Mouse (Mus musculus) forebrain, embryonic 14.5 days (tissue): ENCODE measurements at regions not wholly inside any gene's neighbourhood (a gene's known extent, or its start where the extent isn't known, plus 50 kb on each side); places are given as distances from the start of the nearest gene placed in this dataset.
"Not testable (repeated sequence)": the region's sequence is repeated elsewhere in the genome, so short reads cannot be mapped to it uniquely, and the experiment has no call there.

Source experiments
- ATAC-seq: fragments of 200-750 bp; cut with Nextera tagmentation; 2 replicates; pipeline ENCODE4 v1.8.0; 2017; ENCODE audit warnings: mild to moderate bottlenecking, moderate library complexity
- DNase-seq: peaks from one replicate; pipeline ENCODE4 v3.0.0-alpha.2; 2015; ENCODE audit warnings: low spot score
- H3K27ac ChIP-seq: fragments of 300-500 bp; sonication (generic); 2 replicates; pipeline ENCODE4 v1.5.1; 2014; ENCODE audit warnings: low read depth, mild to moderate bottlenecking, control low read depth, low read length, moderate library complexity
- H3K27me3 ChIP-seq: fragments of 300-500 bp; sonication (generic); replicated peaks from 2 replicates; pipeline ENCODE4 v1.6.1; 2014; ENCODE audit warnings: low read length, control low read depth, mixed read lengths; ENCODE audit not compliant: control insufficient read depth, insufficient read depth
- H3K36me3 ChIP-seq: fragments of 300-500 bp; sonication (generic); 2 replicates; pipeline ENCODE4 v1.6.1; 2014; ENCODE audit warnings: low read length, control low read depth; ENCODE audit not compliant: control insufficient read depth, insufficient read depth
- H3K4me1 ChIP-seq: fragments of 300-500 bp; sonication (generic); 2 replicates; pipeline ENCODE4 v1.6.1; 2014; ENCODE audit warnings: antibody characterized with exemption, low read length, control low read depth; ENCODE audit not compliant: control insufficient read depth, insufficient read depth
- H3K4me2 ChIP-seq: fragments of 300-500 bp; sonication (generic); 2 replicates; pipeline ENCODE4 v1.6.1; 2014; ENCODE audit warnings: mild to moderate bottlenecking, control low read depth, low read length
- H3K4me3 ChIP-seq: fragments of 300-500 bp; sonication (generic); 2 replicates; pipeline ENCODE4 v1.5.1; 2014; ENCODE audit warnings: low read depth, low read length, control low read depth
- H3K9ac ChIP-seq: fragments of 300-500 bp; sonication (generic); 2 replicates; pipeline ENCODE4 v1.6.1; 2014; ENCODE audit warnings: mild to moderate bottlenecking, low read length, control low read depth, moderate library complexity
- H3K9me3 ChIP-seq: fragments of 300-500 bp; sonication (generic); replicated peaks from 2 replicates; pipeline ENCODE4 v1.6.1; 2016; ENCODE audit warnings: low read length, control low read depth, mixed read lengths; ENCODE audit not compliant: control insufficient read depth
- WGBS: fragments of 180-500 bp; shearing (Covaris S2); extraction: QIAGEN DNeasy Blood & Tissue Kit; methylation state at CpG from one replicate; pipeline ENCODE4 v1.1.7; 2014; 5-methylcytosine and 5-hydroxymethylcytosine counted together

DNA sequence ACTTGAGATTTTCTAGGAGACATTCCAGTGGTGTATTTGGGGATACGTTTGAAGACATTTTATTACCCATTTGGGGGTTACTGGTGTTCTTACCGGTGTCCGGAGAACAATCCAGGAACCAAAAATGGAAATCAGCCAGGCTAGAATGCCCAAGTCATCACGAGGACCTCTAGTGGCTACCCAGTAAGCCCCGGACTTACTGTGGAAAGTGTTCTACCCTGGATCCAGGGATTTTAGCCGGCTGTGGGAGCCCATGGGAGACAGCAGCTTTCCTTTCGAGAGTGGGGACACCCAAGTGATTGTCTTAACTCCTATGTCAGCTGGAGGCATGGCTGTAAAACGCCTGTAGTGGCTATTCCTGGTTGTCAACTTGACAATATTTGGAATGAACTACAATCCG, 77.0 kb upstream of the Lemd2 start:
- no peak overlapping the region for H3K4me2 ChIP-seq
- no peak overlapping the region for H3K4me3 ChIP-seq
- H3K27ac ChIP-seq: no peak overlapping the region
- no peaks in the 10 kb centered on the region for H3K27me3 ChIP-seq
- WGBS: 83% methylated on average over 9 of the region's 9 CpGs
- H3K36me3 ChIP-seq: no peaks in the 10 kb centered on the region
- H3K4me1 ChIP-seq: no peaks in the 10 kb centered on the region
- no peak for DNase-seq
- no peak for ATAC-seq
- H3K9ac ChIP-seq: no peak overlapping the region
- H3K9me3 ChIP-seq: no peaks in the 10 kb centered on the region; the same call in 1 of the 2 replicates

DNA sequence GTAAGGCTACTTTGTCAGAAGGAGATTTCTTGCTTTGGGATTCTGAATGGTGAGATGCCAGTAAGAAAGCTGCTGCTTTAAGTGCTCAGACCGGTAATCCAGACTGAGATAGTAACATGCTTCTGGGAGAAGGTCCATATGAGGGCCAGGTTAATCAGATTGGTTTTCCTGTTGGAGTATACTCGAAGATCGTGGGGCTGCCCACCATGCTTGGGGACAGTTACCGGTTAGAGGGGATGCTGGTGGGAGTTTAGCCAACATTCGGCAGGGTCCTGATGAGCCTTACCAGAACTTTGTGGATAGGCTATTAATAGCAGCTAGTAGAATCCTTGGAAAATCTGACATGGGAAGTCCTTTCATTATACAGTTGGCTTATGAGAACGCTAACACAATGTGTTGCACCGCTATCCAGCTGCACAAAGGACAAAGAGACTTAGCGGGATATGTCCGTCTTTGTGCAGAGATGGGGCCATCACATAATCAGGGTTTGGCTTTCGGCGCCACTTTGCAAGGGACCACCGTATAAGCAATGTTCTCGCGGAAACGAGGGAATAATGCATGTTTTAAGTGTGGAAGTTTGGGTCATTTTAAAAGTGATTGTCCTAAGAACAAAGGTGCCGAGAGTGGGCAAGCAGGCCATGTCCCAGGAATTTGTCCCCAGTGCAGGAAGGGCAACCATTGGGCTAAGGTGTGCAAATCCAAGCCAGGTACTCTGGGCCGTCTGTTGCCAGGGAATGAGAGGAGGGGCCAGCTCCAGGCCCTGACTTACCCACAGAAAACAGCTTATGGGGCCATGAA, 75.4 kb upstream of the Lemd2 start:
- DNase-seq, ATAC-seq, H3K9ac ChIP-seq, H3K27ac ChIP-seq, H3K36me3 ChIP-seq, H3K4me3 ChIP-seq, H3K9me3 ChIP-seq, H3K4me2 ChIP-seq, H3K27me3 ChIP-seq, H3K4me1 ChIP-seq: not testable (repeated sequence)
- WGBS: 93% methylated on average over 17 of the region's 17 CpGs

DNA sequence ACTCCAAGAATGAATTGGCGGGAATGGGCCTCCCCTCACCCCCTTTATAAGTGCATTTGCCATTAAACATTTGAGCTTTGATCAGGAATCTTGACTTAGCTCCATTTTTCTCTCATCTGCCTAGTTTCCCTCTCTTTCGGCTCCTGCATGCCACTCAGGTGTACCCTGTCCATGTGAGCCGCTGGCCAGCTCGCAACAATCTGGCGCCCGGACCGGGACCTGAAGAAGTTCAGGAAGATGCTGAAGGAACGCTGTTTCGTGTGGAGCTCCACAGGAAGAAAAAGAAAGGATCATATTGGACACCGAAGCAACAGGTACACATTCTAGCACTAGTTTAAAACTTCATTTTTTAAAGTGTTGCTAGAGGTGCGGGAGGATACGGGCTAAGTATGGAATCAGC, 73.5 kb upstream of the Lemd2 start:
- not testable (repeated sequence) for H3K9me3 ChIP-seq, H3K27me3 ChIP-seq, DNase-seq, H3K9ac ChIP-seq, H3K36me3 ChIP-seq, H3K4me1 ChIP-seq, ATAC-seq, H3K27ac ChIP-seq, H3K4me2 ChIP-seq, H3K4me3 ChIP-seq
- WGBS: 95% methylated on average over 12 of the region's 12 CpGs

DNA sequence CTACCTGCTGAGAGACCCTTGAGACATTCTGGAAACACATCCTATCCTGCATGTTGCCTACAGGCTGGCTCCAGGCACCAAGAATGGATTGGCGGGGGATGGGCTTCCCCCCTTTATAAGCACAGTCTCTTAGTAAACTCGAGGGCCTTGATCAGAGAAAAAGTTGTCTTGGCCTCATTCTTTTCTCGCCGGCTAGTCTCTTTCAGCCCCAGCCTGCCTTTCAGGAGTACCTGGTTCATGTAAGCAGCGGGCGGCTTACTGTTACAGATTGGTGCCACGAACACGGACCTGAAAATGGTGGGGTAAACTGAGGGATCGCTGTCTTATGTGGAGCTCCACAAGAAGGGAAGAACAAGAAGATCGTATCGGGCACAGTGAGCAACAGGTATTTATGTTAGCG, 67.5 kb upstream of the Lemd2 start:
- 92% methylated on average over 12 of the region's 12 CpGs for WGBS
- H3K4me2 ChIP-seq, H3K27ac ChIP-seq, H3K9ac ChIP-seq, H3K36me3 ChIP-seq, H3K4me1 ChIP-seq, H3K4me3 ChIP-seq, H3K9me3 ChIP-seq, ATAC-seq, H3K27me3 ChIP-seq, DNase-seq: not testable (repeated sequence)

GRCm38 (mm10) chr17:27270776-27271175, 66.5 kb upstream of the Lemd2 start:
- WGBS: 96% methylated on average over 6 of the region's 8 CpGs
- H3K4me2 ChIP-seq, DNase-seq, H3K9me3 ChIP-seq, ATAC-seq, H3K4me3 ChIP-seq, H3K27ac ChIP-seq, H3K9ac ChIP-seq, H3K4me1 ChIP-seq, H3K36me3 ChIP-seq, H3K27me3 ChIP-seq: not testable (repeated sequence)

DNA sequence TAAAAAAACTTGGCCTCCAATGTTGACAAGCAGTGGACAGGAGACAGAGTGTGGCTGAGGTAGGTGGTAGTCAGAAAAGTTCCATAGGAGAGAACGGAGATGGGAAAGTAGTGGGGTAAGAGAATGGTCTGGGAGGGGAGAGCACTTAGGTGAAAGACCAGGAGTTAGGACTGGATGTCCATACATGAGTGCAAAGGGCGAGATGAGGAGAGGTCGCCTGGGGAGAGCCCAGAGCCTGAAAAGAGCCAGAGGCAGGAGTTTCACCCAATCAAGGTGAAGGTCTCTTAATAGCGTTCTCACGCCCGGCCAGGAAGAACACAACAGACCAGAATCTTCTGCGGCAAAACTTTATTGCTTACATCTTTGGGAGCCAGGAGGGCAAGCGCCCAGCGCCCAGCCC, 60.3 kb upstream of the Lemd2 start:
- H3K4me2 ChIP-seq, H3K4me1 ChIP-seq, ATAC-seq, H3K27ac ChIP-seq, H3K4me3 ChIP-seq, H3K36me3 ChIP-seq, H3K9ac ChIP-seq, H3K27me3 ChIP-seq, DNase-seq, H3K9me3 ChIP-seq: not testable (repeated sequence)
- WGBS: 88% methylated on average over 7 of the region's 9 CpGs

GRCm38 (mm10) chr17:27262607-27263006, 58.3 kb upstream of the Lemd2 start:
- H3K4me1 ChIP-seq: no peaks in the 10 kb centered on the region
- no peak overlapping the region for H3K9ac ChIP-seq
- DNase-seq: no peak
- H3K9me3 ChIP-seq: no peaks in the 10 kb centered on the region
- no peak overlapping the region for H3K4me2 ChIP-seq
- H3K27me3 ChIP-seq: no peaks in the 10 kb centered on the region
- 66% methylated on average over 4 of the region's 4 CpGs for WGBS
- no peaks in the 10 kb centered on the region for H3K36me3 ChIP-seq
- H3K4me3 ChIP-seq: no peak overlapping the region
- no peak for ATAC-seq
- H3K27ac ChIP-seq: no peak overlapping the region

DNA sequence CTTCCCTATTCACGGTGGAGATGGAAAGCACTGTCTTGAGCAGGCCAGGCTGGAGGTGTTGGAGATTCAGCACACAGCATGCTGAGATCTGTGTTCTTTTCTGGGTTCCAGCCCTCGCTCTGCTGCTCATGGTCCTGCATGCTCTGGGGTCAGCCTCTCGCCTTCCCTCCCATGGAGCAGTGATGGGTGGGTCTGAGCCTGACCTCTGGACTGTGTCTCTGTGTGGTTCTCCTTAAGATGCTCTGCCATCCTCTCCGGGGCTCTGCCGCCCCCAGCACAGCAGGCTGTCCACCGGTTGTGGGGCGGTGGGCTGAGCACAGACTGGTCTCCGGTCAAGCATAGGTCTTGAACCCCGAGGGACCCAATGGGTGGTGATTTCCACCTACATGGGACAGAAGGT, 57.7 kb upstream of the Lemd2 start:
- no peak overlapping the region for H3K4me2 ChIP-seq
- no peak overlapping the region for H3K4me3 ChIP-seq
- no peak for DNase-seq
- no peaks in the 10 kb centered on the region for H3K9me3 ChIP-seq
- no peaks in the 10 kb centered on the region for H3K36me3 ChIP-seq
- WGBS: 89% methylated on average over 9 of the region's 9 CpGs
- no peaks in the 10 kb centered on the region for H3K4me1 ChIP-seq
- no peaks in the 10 kb centered on the region for H3K27me3 ChIP-seq
- no peak overlapping the region for H3K27ac ChIP-seq
- no peak overlapping the region for H3K9ac ChIP-seq
- no peak for ATAC-seq

GRCm38 (mm10) chr17:27261251-27261650, 57.0 kb upstream of the Lemd2 start:
- Histone ChIP-seq H3K9ac (no peak overlapping the region), H3K4me2 (no peak overlapping the region), H3K27ac (no peak overlapping the region), H3K4me3 (no peak overlapping the region), H3K9me3 (no peaks in the 10 kb centered on the region), H3K4me1 (no peaks in the 10 kb centered on the region), H3K27me3 (no peaks in the 10 kb centered on the region), H3K36me3 (no peaks in the 10 kb centered on the region)
- DNase-seq (no peak), ATAC-seq (no peak)
- WGBS: 86% methylated on average over 2 of the region's 2 CpGs
